Mouse (Mus musculus): ENCODE data around the gene Rnf2.
"Not testable (repeated sequence)": the region's sequence is repeated elsewhere in the genome, so short reads cannot be mapped to it uniquely, and the experiment has no call there.

DNA sequence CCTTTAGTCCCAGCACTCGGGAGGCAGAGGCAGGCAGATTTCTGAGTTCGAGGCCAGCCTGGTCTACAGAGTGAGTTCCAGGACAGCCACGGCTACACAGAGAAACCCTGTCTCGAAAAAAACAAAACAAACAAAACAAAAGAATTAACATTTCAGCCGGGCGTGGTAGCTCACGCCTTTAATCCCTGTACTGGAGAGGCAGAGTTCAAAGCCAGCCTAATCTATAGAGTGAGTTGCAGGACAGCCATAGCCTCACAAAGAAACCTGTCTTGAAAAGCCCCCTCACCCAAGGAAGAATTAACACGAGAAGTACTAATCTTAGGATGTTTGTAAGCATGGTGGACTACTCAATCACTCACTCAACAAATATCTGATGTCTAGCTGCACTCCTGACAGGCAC is 28.4 kb downstream of the Rnf2 start:
- not testable (repeated sequence) for TF ChIP-seq TCF3 (IDR thresholded peaks at IDR 0.05; ENCODE audit: insufficient read length, low read depth); MYOD1 (IDR thresholded peaks at IDR 0.05; ENCODE audit: control insufficient read depth in 1 of 3, insufficient read length in 2 of 3, low read depth in 2 of 3); USF1 (IDR thresholded peaks at IDR 0.05; ENCODE audit: low read depth); CEBPB (IDR thresholded peaks at IDR 0.05; ENCODE audit: insufficient read depth, poor library complexity, severe bottlenecking); POLR2AphosphoS2 (IDR thresholded peaks at IDR 0.05; ENCODE audit: insufficient read length, low read depth); TCF12 (IDR thresholded peaks at IDR 0.05; ENCODE audit: insufficient read depth, poor library complexity, severe bottlenecking); POLR2A (IDR thresholded peaks at IDR 0.05; ENCODE audit: insufficient read length, low read depth); SRF (IDR thresholded peaks at IDR 0.05; ENCODE audit: control insufficient read depth, insufficient read length, low read depth); E2F4 (IDR thresholded peaks at IDR 0.05; ENCODE audit: insufficient read depth)

Measured in myocyte (in vitro differentiated cells).